Mouse (Mus musculus): ENCODE results near the gene Gipc2. TPM values are rescaled to one million over a fixed set of nuclear protein-coding genes. Genes with fewer than 3 reads are reported as not detected.
A peak's percentile ranks its signal among the peaks of the same experiment; 100 is the strongest.

Gipc2 gene
- polyA plus RNA-seq, 1 experiment from 2014 or later: 9.3 TPM

DNA sequence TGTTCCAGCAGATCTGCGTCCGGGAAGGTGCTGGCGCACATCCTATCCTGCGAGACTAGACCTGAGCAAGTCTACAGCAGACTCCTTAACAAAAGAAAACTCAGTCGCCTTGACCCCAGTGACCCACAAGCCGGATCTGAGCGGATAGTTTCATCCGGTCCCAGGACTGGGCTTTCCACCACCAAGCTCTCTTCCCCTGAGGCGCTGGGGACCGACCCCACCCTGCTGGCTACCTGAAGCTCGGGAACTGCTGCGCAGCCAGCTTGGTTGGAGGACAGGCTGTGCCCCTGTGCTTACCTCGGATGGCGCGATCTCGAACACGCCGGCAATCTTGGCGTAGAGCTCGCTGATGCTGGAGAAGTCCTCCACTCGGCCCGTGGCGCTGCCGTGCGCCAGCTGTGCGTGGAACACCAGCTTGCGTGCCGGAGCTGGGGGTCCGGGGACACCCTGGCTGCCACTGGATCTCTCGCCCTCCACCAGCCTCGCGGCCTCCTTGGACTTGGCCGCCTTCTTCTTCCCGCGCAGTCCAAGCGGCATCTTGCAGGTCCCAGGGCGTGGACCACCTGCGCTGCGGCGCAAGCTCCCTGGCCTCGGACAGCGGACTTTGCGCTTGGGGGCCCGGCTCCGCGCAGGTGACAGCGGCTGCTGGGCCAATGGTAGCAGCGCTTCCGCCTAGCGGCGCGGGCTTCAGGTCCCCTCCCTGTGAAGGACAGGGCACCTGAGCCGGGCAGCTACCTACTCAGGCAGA, 505 bp downstream of the Gipc2 start:
- Histone ChIP-seq H3K4me2 (ENCODE audit: low read length) (peak overlapping the region; percentile 90), H3K36me3 (ENCODE audit: control insufficient read depth, insufficient read depth, low read length) (no peaks in the 10 kb centered on the region), H3K9ac (replicated peaks; ENCODE audit: low read length) (peak overlapping the region; percentile 79), H3K9me3 (ENCODE audit: control insufficient read depth, low read length) (no peaks in the 10 kb centered on the region), H3K27ac (replicated peaks; ENCODE audit: low read depth, low read length) (peak overlapping the region; percentile 71), H3K27me3 (ENCODE audit: control insufficient read depth, insufficient read depth, low read length) (peaks cover 3% of the 10 kb centered on the region; the same call in 1 of the 2 replicates), H3K4me1 (ENCODE audit: control insufficient read depth, insufficient read depth, low read length) (peaks cover 4% of the 10 kb centered on the region; the same call in 1 of the 2 replicates), H3K4me3 (replicated peaks; ENCODE audit: low read depth, low read length) (peak overlapping the region; percentile 59)
- DNase-seq: peak; percentile 81
- peak; percentile 72 for ATAC-seq (ENCODE audit: low FRiP score, low TSS enrichment)
- WGBS: 2% methylated on average over 53 of the region's 53 CpGs

DNA sequence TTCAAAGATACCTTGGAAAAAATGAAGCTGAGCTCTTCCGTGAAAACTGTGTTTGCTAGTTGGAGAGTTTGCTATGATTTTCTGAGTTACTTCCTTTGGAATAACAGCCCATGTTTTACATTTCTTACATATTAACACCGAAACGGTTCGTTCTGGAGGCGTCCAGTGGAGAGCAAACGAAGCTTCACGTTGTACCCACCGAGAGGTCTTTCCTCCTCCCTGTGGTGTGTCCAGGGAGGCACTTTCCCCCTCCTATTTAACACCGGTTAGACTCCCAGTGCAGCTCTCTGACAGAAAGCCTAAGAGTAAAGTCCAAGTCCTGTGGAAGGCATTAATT, 1.0 kb downstream of the Gipc2 start:
- H3K27me3 ChIP-seq (ENCODE audit: control insufficient read depth, insufficient read depth, low read length): peaks cover 3% of the 10 kb centered on the region; the same call in 1 of the 2 replicates
- DNase-seq: no peak
- H3K9me3 ChIP-seq (ENCODE audit: control insufficient read depth, low read length): no peaks in the 10 kb centered on the region
- H3K27ac ChIP-seq (replicated peaks; ENCODE audit: low read depth, low read length): no peak overlapping the region
- no peaks in the 10 kb centered on the region for H3K36me3 ChIP-seq (ENCODE audit: control insufficient read depth, insufficient read depth, low read length)
- 22% methylated on average over 9 of the region's 9 CpGs for whole genome bisulfite sequencing
- H3K4me2 ChIP-seq (ENCODE audit: low read length): peak overlapping the region; percentile 90
- peaks cover 4% of the 10 kb centered on the region; the same call in 1 of the 2 replicates for H3K4me1 ChIP-seq (ENCODE audit: control insufficient read depth, insufficient read depth, low read length)
- peak overlapping the region; percentile 79; the same call in 1 of the 2 replicates for H3K9ac ChIP-seq (replicated peaks; ENCODE audit: low read length)
- H3K4me3 ChIP-seq (replicated peaks; ENCODE audit: low read depth, low read length): peak overlapping the region; percentile 59
- ATAC-seq (ENCODE audit: low FRiP score, low TSS enrichment): no peak

DNA sequence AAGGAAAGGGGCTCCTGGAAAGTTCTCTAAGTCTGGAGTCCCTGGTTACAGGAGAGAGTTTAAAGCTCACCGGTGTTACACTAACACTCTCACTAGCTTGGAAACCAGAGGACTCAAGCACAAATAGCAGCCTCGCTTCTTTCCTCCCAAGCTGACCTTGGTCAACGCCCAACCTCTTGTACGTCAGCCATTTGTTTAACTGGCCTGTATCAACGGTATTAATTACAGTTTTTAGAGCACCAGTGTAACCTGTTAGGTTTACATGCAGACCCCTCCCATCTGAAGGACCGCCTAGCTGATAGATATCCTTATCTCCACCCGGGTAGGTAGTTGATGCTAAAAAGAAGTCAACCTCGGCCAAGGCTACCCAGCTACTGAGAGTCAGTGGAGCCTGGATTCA, 2.7 kb downstream of the Gipc2 start:
- 93% methylated on average over 8 of the region's 8 CpGs for WGBS
- H3K9me3 ChIP-seq (ENCODE audit: control insufficient read depth, low read length): no peaks in the 10 kb centered on the region

DNA sequence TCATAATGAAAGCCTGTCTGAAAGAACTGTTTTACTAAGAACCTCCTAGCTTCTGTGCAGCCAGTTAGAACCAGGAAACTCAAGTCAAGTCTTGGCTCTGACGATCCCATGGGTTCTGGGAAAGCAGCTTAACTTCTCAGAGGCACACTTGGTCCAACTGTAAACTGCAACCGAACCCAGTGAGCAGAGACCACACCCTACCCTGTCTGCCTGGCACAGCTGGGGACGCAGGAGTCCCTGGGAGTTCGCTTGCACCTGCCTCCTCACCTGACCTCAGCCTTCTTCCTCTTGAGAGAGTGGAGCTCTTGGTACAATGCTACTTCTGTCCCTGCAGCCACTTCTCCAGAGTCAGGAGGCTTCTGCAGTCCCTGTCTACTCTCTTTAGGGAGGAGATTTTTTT, 5.4 kb downstream of the Gipc2 start:
- DNase-seq (no peak), ATAC-seq (ENCODE audit: low FRiP score, low TSS enrichment) (no peak)
- Histone ChIP-seq H3K4me2 (ENCODE audit: low read length) (no peak overlapping the region), H3K9me3 (ENCODE audit: control insufficient read depth, low read length) (no peaks in the 10 kb centered on the region), H3K9ac (replicated peaks; ENCODE audit: low read length) (no peak overlapping the region), H3K4me1 (ENCODE audit: control insufficient read depth, insufficient read depth, low read length) (no peaks in the 10 kb centered on the region), H3K27me3 (ENCODE audit: control insufficient read depth, insufficient read depth, low read length) (peaks cover 3% of the 10 kb centered on the region; the same call in 1 of the 2 replicates), H3K4me3 (replicated peaks; ENCODE audit: low read depth, low read length) (no peak overlapping the region), H3K27ac (replicated peaks; ENCODE audit: low read depth, low read length) (no peak overlapping the region), H3K36me3 (ENCODE audit: control insufficient read depth, insufficient read depth, low read length) (no peaks in the 10 kb centered on the region)
- WGBS: 61% methylated on average over 4 of the region's 4 CpGs

More for the DNA sequence above, 2.7 kb downstream of the Gipc2 start:
- no peak overlapping the region for H3K4me3 ChIP-seq (replicated peaks; ENCODE audit: low read depth, low read length)
- H3K9ac ChIP-seq (replicated peaks; ENCODE audit: low read length): no peak overlapping the region
- peaks cover 4% of the 10 kb centered on the region; the same call in 1 of the 2 replicates for H3K4me1 ChIP-seq (ENCODE audit: control insufficient read depth, insufficient read depth, low read length)
- no peak for DNase-seq
- H3K27me3 ChIP-seq (ENCODE audit: control insufficient read depth, insufficient read depth, low read length): peaks cover 3% of the 10 kb centered on the region; the same call in 1 of the 2 replicates
- H3K27ac ChIP-seq (replicated peaks; ENCODE audit: low read depth, low read length): no peak overlapping the region
- no peaks in the 10 kb centered on the region for H3K36me3 ChIP-seq (ENCODE audit: control insufficient read depth, insufficient read depth, low read length)
- H3K4me2 ChIP-seq (ENCODE audit: low read length): no peak overlapping the region
- no peak for ATAC-seq (ENCODE audit: low FRiP score, low TSS enrichment)

DNA sequence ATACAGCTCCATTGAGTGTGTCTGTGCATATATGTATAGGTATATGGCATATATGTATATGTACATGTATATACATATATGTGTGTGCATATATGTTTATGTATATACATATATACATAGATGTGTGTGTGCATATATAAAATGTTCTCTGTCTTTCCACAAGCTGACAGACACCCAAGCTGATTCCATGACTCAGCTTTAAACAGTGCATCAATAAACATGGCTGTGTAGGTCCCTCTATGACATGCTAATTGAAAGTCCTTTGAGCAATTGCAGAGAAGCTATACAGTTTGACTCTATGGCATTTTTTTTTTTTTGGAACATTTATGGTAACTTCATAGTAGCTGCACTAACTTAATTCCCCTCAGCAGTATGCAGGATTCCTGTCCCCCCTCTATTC, 6.7 kb downstream of the Gipc2 start:
- Histone ChIP-seq H3K9me3 (ENCODE audit: control insufficient read depth, low read length) (no peaks in the 10 kb centered on the region), H3K4me3 (replicated peaks; ENCODE audit: low read depth, low read length) (no peak overlapping the region), H3K27ac (replicated peaks; ENCODE audit: low read depth, low read length) (no peak overlapping the region), H3K4me2 (ENCODE audit: low read length) (no peak overlapping the region), H3K36me3 (ENCODE audit: control insufficient read depth, insufficient read depth, low read length) (no peaks in the 10 kb centered on the region), H3K9ac (replicated peaks; ENCODE audit: low read length) (no peak overlapping the region), H3K27me3 (ENCODE audit: control insufficient read depth, insufficient read depth, low read length) (no peaks in the 10 kb centered on the region), H3K4me1 (ENCODE audit: control insufficient read depth, insufficient read depth, low read length) (no peaks in the 10 kb centered on the region)
- no peak for ATAC-seq (ENCODE audit: low FRiP score, low TSS enrichment)
- DNase-seq: no peak

DNA sequence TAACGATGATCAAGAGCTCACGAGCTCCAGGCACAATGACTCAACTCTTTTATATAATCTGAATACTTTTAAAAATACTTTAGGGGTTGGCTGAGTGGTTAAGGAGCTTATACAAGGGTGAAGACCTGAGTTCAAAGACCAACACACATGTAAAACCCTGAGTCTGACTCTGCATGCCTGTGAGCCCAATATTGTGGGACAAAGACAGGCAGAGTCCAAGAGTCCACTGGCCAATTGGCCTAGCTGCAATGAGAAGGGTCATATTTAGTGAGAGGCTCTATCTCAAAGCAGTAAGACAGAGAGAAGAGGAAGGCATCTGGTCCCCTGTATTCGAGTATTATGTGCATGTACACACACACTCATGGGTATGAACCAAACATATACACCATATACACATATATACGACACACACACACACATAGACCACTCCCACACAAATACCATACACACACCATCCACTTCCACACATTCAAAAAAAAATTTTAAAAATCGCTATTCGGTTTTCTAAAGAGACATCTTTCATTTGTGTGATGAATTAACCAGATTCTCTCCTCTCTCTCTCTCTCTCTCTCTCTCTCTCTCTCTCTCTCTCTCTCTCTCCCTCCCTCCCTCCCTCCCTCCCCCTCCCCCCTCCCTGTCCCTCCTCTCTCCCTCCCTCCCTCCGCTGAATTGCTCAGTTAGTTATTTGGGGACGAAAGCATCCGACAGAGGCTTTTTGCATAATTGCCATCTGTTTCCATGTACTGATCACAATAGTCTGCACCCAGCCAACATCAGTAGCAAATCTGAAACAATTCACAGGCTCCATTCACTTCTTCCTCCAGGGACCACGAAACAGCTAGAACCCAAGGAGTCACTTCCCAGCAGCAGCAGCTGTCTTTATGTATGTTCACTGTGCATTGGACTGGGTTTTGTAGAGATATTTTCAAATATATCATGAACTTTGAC, 7.4 kb downstream of the Gipc2 start:
- no peaks in the 10 kb centered on the region for H3K4me1 ChIP-seq (ENCODE audit: control insufficient read depth, insufficient read depth, low read length)
- peak; percentile 49 for DNase-seq

DNA sequence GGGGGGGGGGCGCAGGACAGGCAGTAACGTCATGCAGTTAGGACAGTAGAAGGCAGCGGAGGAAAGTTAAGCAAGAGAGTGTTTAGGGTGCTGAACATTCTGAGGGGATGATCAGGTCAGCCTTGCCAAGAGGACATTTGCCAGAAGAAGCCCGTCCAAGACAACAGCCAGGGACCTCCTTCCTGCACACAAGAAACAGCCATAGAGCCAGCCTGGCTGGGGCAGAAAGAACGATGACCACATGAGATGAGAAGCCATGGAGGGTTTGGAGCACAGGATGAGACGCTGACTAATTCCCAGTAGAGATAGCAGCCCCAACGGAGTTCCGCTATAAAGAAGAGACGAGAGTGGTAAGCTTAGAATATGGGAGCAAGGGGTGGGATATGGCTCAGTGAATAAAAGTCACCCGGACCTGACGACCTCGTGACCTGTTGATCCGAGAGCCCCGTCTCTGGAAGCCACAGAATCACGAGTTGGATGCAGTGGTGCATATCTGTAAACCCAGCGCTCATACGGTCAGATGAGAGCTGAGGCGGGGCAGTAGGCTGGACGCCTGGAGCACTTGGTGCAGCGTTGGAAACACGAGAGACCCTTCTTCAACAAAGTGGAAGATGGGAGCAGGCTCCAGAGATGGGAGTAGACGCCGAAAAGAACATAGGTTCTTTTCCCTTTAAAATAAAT, 9.1 kb downstream of the Gipc2 start:
- Histone ChIP-seq H3K4me3 (replicated peaks; ENCODE audit: low read depth, low read length) (no peak overlapping the region), H3K9me3 (ENCODE audit: control insufficient read depth, low read length) (no peaks in the 10 kb centered on the region), H3K9ac (replicated peaks; ENCODE audit: low read length) (no peak overlapping the region), H3K4me2 (ENCODE audit: low read length) (no peak overlapping the region), H3K36me3 (ENCODE audit: control insufficient read depth, insufficient read depth, low read length) (no peaks in the 10 kb centered on the region), H3K27ac (replicated peaks; ENCODE audit: low read depth, low read length) (no peak overlapping the region), H3K27me3 (ENCODE audit: control insufficient read depth, insufficient read depth, low read length) (no peaks in the 10 kb centered on the region), H3K4me1 (ENCODE audit: control insufficient read depth, insufficient read depth, low read length) (no peaks in the 10 kb centered on the region)
- no peak for ATAC-seq (ENCODE audit: low FRiP score, low TSS enrichment)
- no peak for DNase-seq
- WGBS: 49% methylated on average over 23 of the region's 23 CpGs

More for the DNA sequence above, 7.4 kb downstream of the Gipc2 start:
- Histone ChIP-seq H3K27ac (replicated peaks; ENCODE audit: low read depth, low read length) (no peak overlapping the region), H3K36me3 (ENCODE audit: control insufficient read depth, insufficient read depth, low read length) (no peaks in the 10 kb centered on the region), H3K9me3 (ENCODE audit: control insufficient read depth, low read length) (no peaks in the 10 kb centered on the region), H3K4me3 (replicated peaks; ENCODE audit: low read depth, low read length) (no peak overlapping the region), H3K27me3 (ENCODE audit: control insufficient read depth, insufficient read depth, low read length) (no peaks in the 10 kb centered on the region), H3K4me2 (ENCODE audit: low read length) (no peak overlapping the region), H3K9ac (replicated peaks; ENCODE audit: low read length) (no peak overlapping the region)
- WGBS: 66% methylated on average over 10 of the region's 10 CpGs
- ATAC-seq (ENCODE audit: low FRiP score, low TSS enrichment): peak; percentile 44; the same call in 1 of the 2 replicates

DNA sequence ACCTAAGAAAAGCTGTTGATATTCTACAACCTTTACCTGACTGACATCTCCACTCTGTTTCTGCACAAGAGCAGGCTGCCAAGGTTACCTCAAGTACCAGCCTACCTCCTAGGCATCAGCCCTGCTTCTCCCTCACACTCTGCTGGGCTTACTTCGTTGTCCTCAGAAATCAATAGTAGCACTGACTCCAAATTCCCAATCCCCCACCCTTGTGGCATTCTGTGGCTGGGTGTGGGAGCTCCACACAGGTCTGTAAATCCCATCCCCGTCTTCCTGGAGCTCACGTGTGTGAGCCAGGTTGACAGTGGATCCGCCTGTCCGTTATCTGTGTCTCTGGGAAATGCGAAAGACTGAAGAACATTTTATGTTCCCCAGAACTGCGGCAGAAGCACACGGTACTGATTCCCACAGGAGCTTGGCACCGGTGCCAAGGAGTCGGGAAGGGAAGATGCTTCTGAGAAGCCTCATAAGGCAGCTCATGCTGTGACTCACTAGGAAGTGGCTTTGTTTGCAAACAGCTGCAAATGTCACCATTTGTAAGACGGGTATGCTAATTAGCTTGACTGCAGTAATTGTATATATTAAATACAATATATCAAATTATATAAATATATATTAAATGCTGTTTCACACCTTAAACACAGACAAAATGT, 10.6 kb downstream of the Gipc2 start:
- DNase-seq (peak; percentile 13), ATAC-seq (ENCODE audit: low FRiP score, low TSS enrichment) (no peak)
- no peaks in the 10 kb centered on the region for H3K9me3 ChIP-seq (ENCODE audit: control insufficient read depth, low read length)
- no peak overlapping the region for H3K4me3 ChIP-seq (replicated peaks; ENCODE audit: low read depth, low read length)
- no peak overlapping the region for H3K9ac ChIP-seq (replicated peaks; ENCODE audit: low read length)
- H3K4me1 ChIP-seq (ENCODE audit: control insufficient read depth, insufficient read depth, low read length): no peaks in the 10 kb centered on the region
- H3K27ac ChIP-seq (replicated peaks; ENCODE audit: low read depth, low read length): no peak overlapping the region
- no peak overlapping the region; the same call in 1 of the 2 replicates for H3K4me2 ChIP-seq (ENCODE audit: low read length)
- H3K36me3 ChIP-seq (ENCODE audit: control insufficient read depth, insufficient read depth, low read length): no peaks in the 10 kb centered on the region
- no peaks in the 10 kb centered on the region for H3K27me3 ChIP-seq (ENCODE audit: control insufficient read depth, insufficient read depth, low read length)
- whole genome bisulfite sequencing: 48% methylated on average over 11 of the region's 11 CpGs

All from midbrain, embryonic 14.5 days (tissue).